Mouse (Mus musculus) hindbrain, embryonic 14.5 days (tissue): ENCODE measurements around the gene Trp53. TPM values are rescaled to one million over a fixed set of nuclear protein-coding genes. Genes with fewer than 3 reads are reported as not detected.

Source experiments
- ATAC-seq: fragments of 200-750 bp; cut with Nextera tagmentation; 2 replicates; pipeline ENCODE4 v1.8.0; 2017; ENCODE audit warnings: moderate number of reproducible peaks, mild to moderate bottlenecking, moderate TSS enrichment, moderate library complexity; ENCODE audit not compliant: low FRiP score
- DNase-seq: peaks from one replicate; pipeline ENCODE4 v3.0.0-alpha.2; 2015; ENCODE audit warnings: low spot score
- H3K27ac ChIP-seq: fragments of 300-500 bp; sonication (generic); 2 replicates; pipeline ENCODE4 v1.5.1; 2014; ENCODE audit warnings: mild to moderate bottlenecking, moderate library complexity
- H3K27me3 ChIP-seq: fragments of 300-500 bp; sonication (generic); 2 replicates; pipeline ENCODE4 v1.6.1; 2014; ENCODE audit warnings: mild to moderate bottlenecking, low read length, mixed read lengths; ENCODE audit not compliant: control insufficient read depth, insufficient read depth
- H3K36me3 ChIP-seq: fragments of 300-500 bp; sonication (generic); replicated peaks from 2 replicates; pipeline ENCODE4 v1.6.1; 2014; ENCODE audit not compliant: control insufficient read depth, insufficient read depth
- H3K4me1 ChIP-seq: fragments of 300-500 bp; sonication (generic); replicated peaks from 2 replicates; pipeline ENCODE4 v1.6.1; 2014; ENCODE audit warnings: antibody characterized with exemption, low read length, mixed read lengths; ENCODE audit not compliant: control insufficient read depth, insufficient read depth
- H3K4me2 ChIP-seq: fragments of 300-500 bp; sonication (generic); replicated peaks from 2 replicates; pipeline ENCODE4 v1.6.1; 2014; ENCODE audit warnings: mild to moderate bottlenecking, moderate library complexity
- H3K4me3 ChIP-seq: fragments of 300-500 bp; sonication (generic); replicated peaks from 2 replicates; pipeline ENCODE4 v1.5.1; 2014; ENCODE audit warnings: mild to moderate bottlenecking, low read length
- H3K9ac ChIP-seq: fragments of 300-500 bp; sonication (generic); 2 replicates; pipeline ENCODE4 v1.6.1; 2014
- H3K9me3 ChIP-seq: fragments of 300-500 bp; sonication (generic); 2 replicates; pipeline ENCODE4 v1.6.1; 2016; ENCODE audit warnings: low read length; ENCODE audit not compliant: control insufficient read depth
- WGBS: fragments of 180-500 bp; shearing (Covaris S2); extraction: QIAGEN DNeasy Blood & Tissue Kit; methylation state at CpG from one replicate; pipeline ENCODE4 v1.1.7; 2014; 5-methylcytosine and 5-hydroxymethylcytosine counted together
- polyA plus RNA-seq: library from polyadenylated mRNA; unstranded; fragments of >200 nt; fragmentation: Nextera tagmentation; extraction: Ambion mirVana; gene quantifications from 2 replicates; pipeline ENCODE4 v1.2.1, GENCODE M21; 2014

Trp53 gene
- polyA plus RNA-seq, 1 experiment from 2014 or later: 55.7 TPM

GRCm38 (mm10) chr11:69589207-69589834 is 9.2 kb downstream of the Trp53 start:
- Histone ChIP-seq H3K4me1 (no peaks in the 10 kb centered on the region), H3K9ac (no peak overlapping the region), H3K27ac (no peak overlapping the region), H3K4me3 (no peak overlapping the region), H3K9me3 (no peaks in the 10 kb centered on the region), H3K27me3 (no peaks in the 10 kb centered on the region), H3K4me2 (no peak overlapping the region), H3K36me3 (peaks cover 54% of the 10 kb centered on the region)
- WGBS: 95% methylated on average over 22 of the region's 22 CpGs
- DNase-seq: no peak
- no peak for ATAC-seq

- 93% methylated on average over 8 of the region's 8 CpGs for WGBS
- peaks cover 58% of the 10 kb centered on the region for H3K36me3 ChIP-seq
Observed at GRCm38 (mm10) chr11:69590622-69591021, 10.5 kb downstream of the Trp53 start.

GRCm38 (mm10) chr11:69591424-69591823 is 11.3 kb downstream of the Trp53 start:
- no peak overlapping the region for H3K4me3 ChIP-seq
- no peak for DNase-seq
- H3K27ac ChIP-seq: no peak overlapping the region
- no peak overlapping the region for H3K4me2 ChIP-seq
- no peaks in the 10 kb centered on the region for H3K27me3 ChIP-seq
- WGBS: 87% methylated on average over 3 of the region's 3 CpGs
- no peaks in the 10 kb centered on the region for H3K4me1 ChIP-seq
- H3K9ac ChIP-seq: no peak overlapping the region
- H3K9me3 ChIP-seq: no peaks in the 10 kb centered on the region
- peaks cover 61% of the 10 kb centered on the region for H3K36me3 ChIP-seq
- ATAC-seq: no peak

More at GRCm38 (mm10) chr11:69590622-69591021, 10.5 kb downstream of the Trp53 start:
- ATAC-seq (no peak), DNase-seq (no peak)
- Histone ChIP-seq H3K4me3 (no peak overlapping the region), H3K4me2 (no peak overlapping the region), H3K27me3 (no peaks in the 10 kb centered on the region), H3K27ac (no peak overlapping the region), H3K9me3 (no peaks in the 10 kb centered on the region), H3K4me1 (no peaks in the 10 kb centered on the region), H3K9ac (no peak overlapping the region)

- H3K36me3 ChIP-seq: peaks cover 61% of the 10 kb centered on the region
- no peak overlapping the region for H3K4me3 ChIP-seq
- DNase-seq (no peak), ATAC-seq (peak; percentile 79; the same call in 1 of the 2 replicates)
- no peak overlapping the region for H3K9ac ChIP-seq
- 80% methylated on average over 7 of the region's 7 CpGs for WGBS
- no peak overlapping the region for H3K4me2 ChIP-seq
- H3K4me1 ChIP-seq: no peaks in the 10 kb centered on the region
- H3K27me3 ChIP-seq: no peaks in the 10 kb centered on the region
- H3K9me3 ChIP-seq: no peaks in the 10 kb centered on the region
- H3K27ac ChIP-seq: peak overlapping the region; percentile 44; the same call in 1 of the 2 replicates
Observed at GRCm38 (mm10) chr11:69591899-69592637, 11.9 kb downstream of the Trp53 start.

GRCm38 (mm10) chr11:69592799-69593198 is 12.6 kb downstream of the Trp53 start:
- DNase-seq: no peak
- no peak overlapping the region for H3K4me2 ChIP-seq
- no peaks in the 10 kb centered on the region for H3K4me1 ChIP-seq
- no peaks in the 10 kb centered on the region for H3K9me3 ChIP-seq
- H3K36me3 ChIP-seq: peaks cover 54% of the 10 kb centered on the region
- ATAC-seq: no peak
- no peaks in the 10 kb centered on the region for H3K27me3 ChIP-seq
- no peak overlapping the region for H3K9ac ChIP-seq
- H3K27ac ChIP-seq: no peak overlapping the region
- no peak overlapping the region for H3K4me3 ChIP-seq
- 90% methylated on average over 4 of the region's 4 CpGs for WGBS

- WGBS: 98% methylated on average over 6 of the region's 6 CpGs
- H3K9ac ChIP-seq: no peak overlapping the region
- no peaks in the 10 kb centered on the region for H3K9me3 ChIP-seq
- no peak overlapping the region for H3K27ac ChIP-seq
- no peak overlapping the region for H3K4me3 ChIP-seq
- no peaks in the 10 kb centered on the region for H3K4me1 ChIP-seq
- DNase-seq (no peak), ATAC-seq (no peak)
- H3K4me2 ChIP-seq: no peak overlapping the region
- H3K36me3 ChIP-seq: peaks cover 33% of the 10 kb centered on the region
- no peaks in the 10 kb centered on the region for H3K27me3 ChIP-seq
Observed at GRCm38 (mm10) chr11:69594853-69595252, 14.7 kb downstream of the Trp53 start.

- WGBS: 7% methylated on average over 9 of the region's 9 CpGs
- 0 out of 2 replicates have a peak overlapping the region, but pooled peaks have one; percentile 26 for H3K27ac ChIP-seq
- no peak for DNase-seq
Observed at GRCm38 (mm10) chr11:69599436-69599835, 19.3 kb downstream of the Trp53 start.

GRCm38 (mm10) chr11:69600098-69600497 is 19.9 kb downstream of the Trp53 start:
- no peaks in the 10 kb centered on the region for H3K9me3 ChIP-seq
- peak overlapping the region; percentile 54 for H3K27ac ChIP-seq
- 9% methylated on average over 6 of the region's 6 CpGs for WGBS
- ATAC-seq (peak; percentile 60; the same call in 1 of the 2 replicates), DNase-seq (peak; percentile 65)
- no peaks in the 10 kb centered on the region for H3K27me3 ChIP-seq
- no peak overlapping the region for H3K4me3 ChIP-seq
- no peak overlapping the region for H3K4me2 ChIP-seq
- H3K36me3 ChIP-seq: peaks cover 25% of the 10 kb centered on the region; the same call in 1 of the 2 replicates
- H3K9ac ChIP-seq: no peak overlapping the region
- H3K4me1 ChIP-seq: peaks cover 15% of the 10 kb centered on the region

More at GRCm38 (mm10) chr11:69599436-69599835, 19.3 kb downstream of the Trp53 start:
- peaks cover 25% of the 10 kb centered on the region; the same call in 1 of the 2 replicates for H3K36me3 ChIP-seq
- H3K9ac ChIP-seq: peak overlapping the region; percentile 1; the same call in 1 of the 2 replicates
- no peaks in the 10 kb centered on the region for H3K27me3 ChIP-seq
- no peak for ATAC-seq
- H3K4me1 ChIP-seq: peaks cover 12% of the 10 kb centered on the region
- no peak overlapping the region for H3K4me3 ChIP-seq
- H3K4me2 ChIP-seq: no peak overlapping the region
- no peaks in the 10 kb centered on the region for H3K9me3 ChIP-seq

GRCm38 (mm10) chr11:69601768-69602167 is 21.6 kb downstream of the Trp53 start:
- ATAC-seq (no peak), DNase-seq (no peak)
- 81% methylated on average over 3 of the region's 3 CpGs for WGBS
- Histone ChIP-seq H3K9ac (no peak overlapping the region), H3K36me3 (peaks cover 18% of the 10 kb centered on the region; the same call in 1 of the 2 replicates), H3K27me3 (no peaks in the 10 kb centered on the region), H3K4me3 (no peak overlapping the region), H3K4me1 (peaks cover 15% of the 10 kb centered on the region), H3K27ac (no peak overlapping the region), H3K9me3 (no peaks in the 10 kb centered on the region), H3K4me2 (no peak overlapping the region)
